Mouse (Mus musculus) limb, embryonic 10.5 days (tissue): ENCODE measurements around the gene Gng4. TPM values are rescaled to one million over a fixed set of nuclear protein-coding genes. Genes with fewer than 3 reads are reported as not detected.

Experiments used
- DNase-seq: peaks from one replicate; pipeline ENCODE4 v3.0.0-alpha.2; 2017; ENCODE audit warnings: low spot score
- H3K27ac ChIP-seq: fragments of 300-500 bp; sonication (generic); 2 replicates; pipeline ENCODE4 v1.5.1; 2016; ENCODE audit warnings: mild to moderate bottlenecking
- H3K27me3 ChIP-seq: fragments of 300-500 bp; sonication (generic); 2 replicates; pipeline ENCODE4 v1.6.1; 2016; ENCODE audit warnings: low read depth, mild to moderate bottlenecking; ENCODE audit not compliant: poor library complexity, severe bottlenecking
- H3K36me3 ChIP-seq: fragments of 300-500 bp; sonication (generic); 2 replicates; pipeline ENCODE4 v1.6.1; 2016; ENCODE audit warnings: mild to moderate bottlenecking, moderate library complexity
- H3K4me1 ChIP-seq: fragments of 300-500 bp; sonication (generic); 2 replicates; pipeline ENCODE4 v1.6.1; 2016
- H3K4me3 ChIP-seq: fragments of 300-500 bp; sonication (generic); 2 replicates; pipeline ENCODE4 v1.5.1; 2016; ENCODE audit warnings: mild to moderate bottlenecking, moderate library complexity
- H3K9me3 ChIP-seq: fragments of 300-500 bp; sonication (generic); replicated peaks from 2 replicates; pipeline ENCODE4 v1.6.1; 2016; ENCODE audit warnings: mild to moderate bottlenecking
- WGBS: fragments of 180-500 bp; shearing (Covaris S2); methylation state at CpG from one replicate; pipeline ENCODE4 v1.1.7; 2016; 5-methylcytosine and 5-hydroxymethylcytosine counted together
- polyA plus RNA-seq: library from polyadenylated mRNA; unstranded; fragments of >200 nt; fragmentation: Nextera tagmentation; extraction: Ambion mirVana; gene quantifications from 2 replicates; pipeline ENCODE4 v1.2.1, GENCODE M21; 2016

Gene Gng4
- polyA plus RNA-seq = 0.10 and 0.16 TPM in 2 replicates

- H3K9me3 ChIP-seq = no peaks in the 10 kb centered on the region
- peaks cover 21% of the 10 kb centered on the region for H3K4me1 ChIP-seq
- under 1% methylated on average over 42 of the region's 43 CpGs for WGBS
- peaks cover 71% of the 10 kb centered on the region for H3K27me3 ChIP-seq
- no peak within 1 kb of the TSS for H3K27ac ChIP-seq
- H3K4me3 ChIP-seq = peak within 1 kb of the TSS; percentile 61
- peak; percentile 75 for DNase-seq
- no peaks in the 10 kb centered on the region for H3K36me3 ChIP-seq
Measured at GRCm38 (mm10) chr13:13783894-13784419, at the start of gene Gng4. Gene Gng4, plus strand, starts transcription at chr13:13784059.

DNA sequence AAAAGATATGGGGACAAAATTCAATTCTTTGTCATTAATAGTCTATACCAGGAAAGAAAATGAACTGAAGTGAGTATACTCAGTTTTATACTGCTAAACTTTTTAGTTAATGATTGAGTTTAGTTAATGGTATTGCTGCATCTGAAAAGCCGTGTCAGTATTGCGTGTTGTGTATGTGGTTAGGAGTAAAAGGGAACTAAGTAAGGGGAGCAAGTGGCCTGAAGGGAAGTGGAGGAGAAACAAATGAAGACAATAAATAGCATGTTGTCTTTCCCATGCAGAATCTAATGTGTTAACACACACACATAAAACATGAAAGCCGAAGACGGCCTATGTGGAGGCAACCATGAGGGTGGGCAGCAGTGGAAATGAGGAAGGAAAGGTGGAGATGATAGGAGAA, 44.6 kb upstream of the Gng4 start:
- Histone ChIP-seq H3K27ac (no peak overlapping the region), H3K27me3 (no peaks in the 10 kb centered on the region), H3K4me1 (no peaks in the 10 kb centered on the region), H3K9me3 (no peaks in the 10 kb centered on the region), H3K36me3 (no peaks in the 10 kb centered on the region), H3K4me3 (no peak overlapping the region)
- 98% methylated on average over 4 of the region's 4 CpGs for WGBS
- DNase-seq = no peak

- Histone ChIP-seq H3K36me3 (peaks cover 4% of the 10 kb centered on the region; the same call in 1 of the 2 replicates), H3K4me1 (no peaks in the 10 kb centered on the region), H3K27me3 (no peaks in the 10 kb centered on the region), H3K4me3 (no peak overlapping the region), H3K27ac (no peak overlapping the region), H3K9me3 (no peaks in the 10 kb centered on the region)
- no peak for DNase-seq
- 93% methylated on average over 3 of the region's 3 CpGs for WGBS
Measured at GRCm38 (mm10) chr13:13745911-13746310, 37.9 kb upstream of the Gng4 start.

- H3K27ac ChIP-seq = no peak overlapping the region
- no peak overlapping the region for H3K4me3 ChIP-seq
- no peaks in the 10 kb centered on the region; the same call in 1 of the 2 replicates for H3K36me3 ChIP-seq
- no peak for DNase-seq
- no peaks in the 10 kb centered on the region for H3K27me3 ChIP-seq
- H3K4me1 ChIP-seq = no peaks in the 10 kb centered on the region
- no peaks in the 10 kb centered on the region for H3K9me3 ChIP-seq
Measured at GRCm38 (mm10) chr13:13775778-13776494, 7.9 kb upstream of the Gng4 start.

GRCm38 (mm10) chr13:13777052-13777451, 6.8 kb upstream of the Gng4 start:
- no peaks in the 10 kb centered on the region; the same call in 1 of the 2 replicates for H3K36me3 ChIP-seq
- WGBS = 92% methylated on average over 11 of the region's 11 CpGs
- H3K9me3 ChIP-seq = no peaks in the 10 kb centered on the region
- no peak overlapping the region for H3K27ac ChIP-seq
- no peak overlapping the region for H3K4me3 ChIP-seq
- no peaks in the 10 kb centered on the region for H3K4me1 ChIP-seq
- peaks cover 9% of the 10 kb centered on the region; the same call in 1 of the 2 replicates for H3K27me3 ChIP-seq
- DNase-seq = no peak

DNA sequence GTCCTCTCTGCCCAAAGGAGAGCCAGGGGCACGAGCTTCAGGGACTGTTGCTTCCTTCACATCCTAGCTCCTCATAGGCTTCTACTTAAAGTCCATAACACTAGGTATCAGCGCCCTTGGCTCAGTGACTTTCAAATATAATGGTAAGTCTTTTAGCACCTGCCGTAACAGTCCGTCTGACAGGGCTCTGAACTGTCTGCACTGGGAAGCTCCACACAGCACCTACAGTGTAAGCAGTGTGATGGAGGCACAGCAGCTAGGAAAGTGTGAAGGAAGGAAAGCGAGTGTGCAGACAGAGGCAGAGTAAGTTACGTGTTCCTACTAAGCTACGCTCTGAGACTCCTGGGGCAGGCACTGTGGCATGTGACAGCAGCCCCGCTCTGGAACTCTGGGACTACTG, 6.2 kb upstream of the Gng4 start:
- Histone ChIP-seq H3K4me3 (no peak overlapping the region), H3K9me3 (no peaks in the 10 kb centered on the region), H3K27me3 (peaks cover 16% of the 10 kb centered on the region), H3K36me3 (no peaks in the 10 kb centered on the region; the same call in 1 of the 2 replicates), H3K4me1 (no peaks in the 10 kb centered on the region), H3K27ac (no peak overlapping the region)
- WGBS = 93% methylated on average over 8 of the region's 8 CpGs
- no peak for DNase-seq

- WGBS = 86% methylated on average over 1 of the region's 1 CpGs
- Histone ChIP-seq H3K4me3 (no peak overlapping the region), H3K27me3 (peaks cover 28% of the 10 kb centered on the region), H3K27ac (no peak overlapping the region), H3K4me1 (peaks cover 4% of the 10 kb centered on the region), H3K36me3 (no peaks in the 10 kb centered on the region; the same call in 1 of the 2 replicates), H3K9me3 (no peaks in the 10 kb centered on the region)
- no peak for DNase-seq
Measured at GRCm38 (mm10) chr13:13778837-13779458, 4.9 kb upstream of the Gng4 start.

DNA sequence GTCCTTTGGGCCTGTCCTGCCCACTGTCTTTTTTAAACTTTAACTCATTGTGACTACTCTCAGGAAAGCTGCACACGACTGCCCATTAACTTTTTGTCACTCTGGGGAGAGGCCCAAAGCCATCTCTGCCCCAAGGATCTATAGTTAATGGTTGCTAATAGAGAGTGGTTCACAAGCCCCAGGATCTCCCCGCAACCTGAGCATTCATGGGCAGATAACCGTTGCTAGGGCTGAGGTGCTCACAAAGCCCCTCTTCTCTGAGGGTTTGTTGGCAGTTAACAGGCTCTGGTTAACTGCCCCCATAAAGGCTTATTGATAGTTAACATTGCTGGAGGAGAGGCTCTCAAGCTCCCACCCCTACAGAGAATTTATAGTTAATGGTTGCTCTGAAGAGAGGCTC, 3.6 kb upstream of the Gng4 start:
- WGBS = 31% methylated on average over 3 of the region's 3 CpGs
- H3K27ac ChIP-seq = no peak overlapping the region
- peaks cover 17% of the 10 kb centered on the region for H3K4me1 ChIP-seq
- H3K36me3 ChIP-seq = no peaks in the 10 kb centered on the region; the same call in 1 of the 2 replicates
- no peaks in the 10 kb centered on the region for H3K9me3 ChIP-seq
- H3K27me3 ChIP-seq = peaks cover 41% of the 10 kb centered on the region
- no peak overlapping the region for H3K4me3 ChIP-seq
- DNase-seq = no peak

DNA sequence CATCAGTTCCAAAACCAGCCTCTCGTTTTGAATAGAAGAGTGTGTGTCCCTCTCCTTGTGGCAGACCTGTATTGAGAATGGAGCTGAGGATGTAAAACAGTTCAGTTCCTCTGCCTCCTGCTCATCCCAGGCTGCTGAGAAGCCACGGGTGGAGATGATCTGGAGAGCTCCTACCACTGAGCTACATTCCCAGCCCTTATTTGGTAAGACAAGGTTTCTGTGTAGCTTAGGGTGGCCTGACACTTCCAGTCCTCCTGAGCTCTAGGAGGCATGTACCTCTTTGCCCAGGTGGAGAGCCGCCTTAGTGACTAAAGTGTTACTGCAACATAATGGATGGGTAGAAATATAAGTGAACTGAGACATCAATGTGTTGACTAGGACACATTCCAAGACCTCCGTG, 2.8 kb upstream of the Gng4 start:
- Histone ChIP-seq H3K4me3 (no peak overlapping the region), H3K27me3 (peaks cover 49% of the 10 kb centered on the region), H3K9me3 (no peaks in the 10 kb centered on the region), H3K4me1 (peaks cover 21% of the 10 kb centered on the region), H3K36me3 (no peaks in the 10 kb centered on the region; the same call in 1 of the 2 replicates), H3K27ac (no peak overlapping the region)
- WGBS = 49% methylated on average over 4 of the region's 4 CpGs
- no peak for DNase-seq

DNA sequence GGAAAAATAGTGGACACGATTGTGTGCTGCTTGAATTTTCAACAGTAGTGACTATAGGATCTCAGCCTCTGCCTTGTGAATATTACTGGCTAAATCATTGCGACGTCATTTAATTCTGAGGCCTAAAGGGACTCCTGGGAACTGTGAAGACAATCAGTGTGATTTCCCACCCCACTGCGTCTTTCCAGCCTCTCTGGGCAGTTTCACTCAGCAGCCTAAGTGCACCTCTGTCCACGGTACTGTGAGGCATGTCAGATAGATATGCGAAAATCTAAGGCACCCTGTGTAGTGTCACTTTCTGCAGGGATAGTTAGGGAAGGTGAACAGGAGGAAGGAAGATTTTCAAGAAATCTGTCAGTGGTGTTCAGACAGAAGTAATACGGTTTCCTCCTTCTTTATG, 563 bp upstream of the Gng4 start:
- WGBS = 43% methylated on average over 7 of the region's 7 CpGs
- H3K4me1 ChIP-seq = peaks cover 21% of the 10 kb centered on the region

DNA sequence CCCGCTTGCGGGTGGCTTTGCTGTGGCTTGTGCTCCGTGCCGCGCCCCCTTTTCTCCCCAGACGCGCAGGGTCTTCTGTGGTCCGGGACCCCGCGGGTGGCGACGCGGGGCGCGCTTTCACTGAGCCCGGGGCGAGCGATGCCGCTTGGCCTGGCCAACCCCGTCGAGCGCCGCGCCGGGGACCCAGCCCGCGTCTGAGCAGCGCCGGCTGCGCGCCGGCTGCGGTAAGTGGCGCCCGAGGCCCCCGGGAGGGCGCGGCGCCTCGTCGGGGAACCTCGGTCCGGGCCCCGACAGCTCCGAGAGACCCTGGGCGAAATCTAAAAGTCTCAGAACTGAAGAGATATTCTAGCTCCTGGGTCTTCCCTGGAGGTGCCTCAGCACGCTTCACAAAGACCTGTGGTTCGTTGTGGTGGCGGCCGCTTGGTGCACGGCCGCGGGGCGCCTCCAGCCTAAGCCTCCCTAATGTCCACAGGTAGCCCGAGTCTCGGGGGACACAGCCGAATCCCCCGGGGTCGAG, 619 bp downstream of the Gng4 start:
- WGBS = under 1% methylated on average over 59 of the region's 59 CpGs
- Histone ChIP-seq H3K4me1 (peaks cover 21% of the 10 kb centered on the region), H3K27me3 (peaks cover 71% of the 10 kb centered on the region), H3K36me3 (no peaks in the 10 kb centered on the region), H3K9me3 (no peaks in the 10 kb centered on the region), H3K4me3 (peak overlapping the region; percentile 61), H3K27ac (no peak overlapping the region)
- peak; percentile 52 for DNase-seq

More for the DNA sequence above, 563 bp upstream of the Gng4 start:
- no peaks in the 10 kb centered on the region for H3K36me3 ChIP-seq
- peaks cover 71% of the 10 kb centered on the region for H3K27me3 ChIP-seq
- H3K4me3 ChIP-seq = peak overlapping the region; percentile 61
- DNase-seq = no peak
- H3K9me3 ChIP-seq = no peaks in the 10 kb centered on the region
- no peak overlapping the region for H3K27ac ChIP-seq

DNA sequence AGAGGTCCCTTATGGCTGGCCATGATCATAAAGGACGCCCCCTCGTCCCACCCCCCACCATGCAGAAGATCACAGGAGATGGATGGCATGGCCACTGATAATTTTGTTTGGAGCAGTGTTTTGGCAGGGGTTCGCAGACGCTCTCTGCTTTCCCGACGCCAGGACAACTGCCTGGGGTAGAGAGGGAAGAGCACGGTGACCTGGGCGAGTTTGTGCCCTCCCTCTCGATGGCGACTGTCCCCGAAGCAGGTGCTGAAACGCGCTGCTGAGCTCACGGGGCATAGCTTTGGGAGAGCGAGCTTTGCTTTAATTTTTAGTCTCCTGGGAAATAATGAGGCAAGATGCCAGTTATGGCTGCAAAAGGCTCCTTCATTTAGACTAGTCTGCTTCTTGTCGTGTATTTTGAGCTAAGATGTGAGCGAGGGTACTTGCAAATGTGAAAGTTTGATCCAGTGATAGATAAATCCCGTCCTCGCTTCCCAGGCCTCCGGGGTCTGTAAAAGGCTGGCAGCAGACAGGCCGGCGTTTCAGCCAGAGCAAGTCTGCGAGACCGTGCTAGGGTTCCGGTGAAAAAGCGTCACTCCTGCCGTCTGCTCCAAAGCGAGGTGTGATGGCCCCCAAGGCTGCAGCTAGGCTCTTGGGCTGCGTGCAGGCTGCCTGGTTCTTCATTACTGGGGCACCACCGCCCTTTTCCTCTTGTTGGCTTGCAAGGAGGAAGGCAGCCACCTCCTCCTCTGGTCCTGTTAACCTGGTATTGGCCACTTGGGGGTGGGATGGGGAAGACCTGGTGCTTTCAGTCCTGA, 1.3 kb downstream of the Gng4 start:
- Histone ChIP-seq H3K4me1 (peaks cover 21% of the 10 kb centered on the region), H3K36me3 (no peaks in the 10 kb centered on the region), H3K9me3 (no peaks in the 10 kb centered on the region), H3K27ac (no peak overlapping the region), H3K27me3 (peaks cover 71% of the 10 kb centered on the region), H3K4me3 (peak overlapping the region; percentile 61)
- peak; percentile 67 for DNase-seq
- WGBS = 1% methylated on average over 30 of the region's 30 CpGs
